Mouse (Mus musculus): Measurements from ENCODE around the gene Iqcf6.
"Not testable (repeated sequence)": the region's sequence is repeated elsewhere in the genome, so short reads cannot be mapped to it uniquely, and the experiment has no call there.

The Iqcf6 gene

GRCm38 (mm10) chr9:106626282-106626681, at the start of gene Iqcf6:
Gene Iqcf6 (plus strand): TSS chr9:106626582.
- DNase-seq, result no peak

GRCm38 (mm10) chr9:106580016-106580415, 46.4 kb upstream of the Iqcf6 start:
- no peak for DNase-seq

DNA sequence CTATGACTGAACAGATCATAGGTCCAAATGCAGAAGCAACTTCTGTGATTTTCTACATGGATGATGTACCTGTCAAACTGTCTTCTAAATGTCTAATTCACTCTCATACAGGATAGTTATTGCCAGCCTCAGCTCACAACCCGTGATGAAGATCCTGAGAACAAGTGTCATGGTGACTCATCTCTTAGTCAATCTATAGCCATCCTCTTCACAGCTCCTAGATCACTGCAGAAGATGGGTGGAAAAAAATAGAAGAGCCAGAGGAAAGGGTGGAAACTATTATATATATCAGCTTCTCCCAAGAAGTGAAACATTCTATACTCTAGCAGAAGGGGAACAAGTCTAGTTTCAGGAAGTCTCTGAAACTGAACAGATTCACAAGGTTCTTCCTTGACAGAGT, 43.8 kb upstream of the Iqcf6 start:
- DNase-seq, result no peak

DNA sequence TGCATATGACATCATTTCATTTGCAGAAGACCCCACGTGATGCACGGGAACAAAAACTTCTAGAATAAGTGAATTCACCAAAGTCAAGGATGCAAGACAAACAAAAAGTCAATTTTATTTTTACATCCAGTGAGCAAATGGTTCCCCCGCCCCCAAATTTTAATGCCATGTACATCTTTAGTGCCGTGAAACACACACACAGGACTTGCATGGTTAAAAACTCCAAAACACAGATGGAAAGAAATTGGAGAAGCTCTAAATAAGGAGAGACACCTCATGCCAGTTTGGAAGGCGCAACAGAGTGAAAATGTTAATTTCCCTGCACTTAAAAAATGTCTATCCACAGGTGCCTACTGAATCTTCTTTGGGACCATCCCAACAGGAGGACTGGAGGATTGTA, 34.2 kb upstream of the Iqcf6 start:
- DNase-seq, result no peak

GRCm38 (mm10) chr9:106595402-106595801, 31.0 kb upstream of the Iqcf6 start:
- not testable (repeated sequence) for DNase-seq

GRCm38 (mm10) chr9:106595836-106596235, 30.5 kb upstream of the Iqcf6 start:
- DNase-seq, result no peak

- DNase-seq, result no peak
Observed at GRCm38 (mm10) chr9:106598466-106598865, 27.9 kb upstream of the Iqcf6 start.

- peak; percentile 30 for DNase-seq
Observed at GRCm38 (mm10) chr9:106600546-106600945, 25.8 kb upstream of the Iqcf6 start.

DNA sequence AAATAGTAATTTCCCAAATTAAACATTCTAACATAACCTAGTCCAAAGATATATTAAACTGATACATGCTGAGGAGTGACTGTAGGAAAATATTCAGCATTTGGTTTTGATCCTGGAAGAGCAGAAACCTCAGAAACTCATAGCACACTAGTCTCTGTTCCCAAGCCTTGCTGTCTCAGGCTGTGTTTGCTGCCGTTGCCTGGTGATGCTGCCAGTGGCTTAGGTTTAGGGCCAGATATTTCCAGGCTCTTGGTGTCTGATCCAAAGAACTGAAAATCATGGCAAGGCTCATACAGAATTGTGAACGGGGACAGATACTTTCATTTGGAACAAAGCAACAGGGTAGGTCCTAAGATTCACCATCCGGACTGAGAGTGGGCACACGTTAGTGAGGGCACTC, 15.7 kb upstream of the Iqcf6 start:
- DNase-seq, result no peak

GRCm38 (mm10) chr9:106613951-106614350, 12.4 kb upstream of the Iqcf6 start:
- no peak for DNase-seq

DNA sequence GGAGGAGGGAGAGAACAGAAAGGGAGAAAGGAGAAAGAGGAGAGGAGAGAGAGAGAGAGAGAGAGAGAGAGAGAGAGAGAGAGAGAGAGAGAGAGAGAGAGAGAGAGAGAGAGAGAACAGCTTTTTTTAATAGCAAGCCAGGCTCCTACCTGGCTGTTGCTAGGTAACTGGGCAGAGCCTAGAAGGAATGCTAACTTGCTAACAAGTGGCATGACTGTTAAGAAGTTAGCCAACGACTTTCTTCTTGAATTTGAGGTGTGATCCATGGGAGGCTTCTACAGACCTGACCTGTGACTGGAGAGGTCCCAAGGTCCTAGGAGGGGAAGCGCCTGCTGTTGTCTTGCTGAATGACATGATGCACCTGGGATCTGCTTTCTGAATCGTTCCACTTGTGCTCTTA, 11.8 kb upstream of the Iqcf6 start:
- DNase-seq, result no peak

- no peak for DNase-seq
Observed at GRCm38 (mm10) chr9:106616306-106616705, 10.1 kb upstream of the Iqcf6 start.

DNA sequence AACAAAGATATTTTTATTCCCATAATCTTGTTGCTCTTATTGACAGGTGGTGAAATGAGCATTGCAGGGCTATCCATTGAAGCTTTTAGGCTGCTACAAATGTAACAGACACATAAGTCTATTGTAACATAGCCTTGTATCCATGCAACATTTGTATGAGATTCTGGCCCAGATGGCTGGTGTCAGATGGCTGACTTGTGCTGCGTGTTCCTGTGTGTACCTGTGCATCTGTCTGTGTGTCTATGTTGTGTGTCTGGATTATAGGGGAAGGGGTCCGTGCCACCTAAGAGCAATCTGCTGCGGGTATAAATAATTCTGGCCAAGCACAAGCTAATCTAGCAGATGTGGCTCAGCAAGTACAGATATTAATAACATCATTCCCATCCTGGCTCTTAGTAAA, 8.9 kb upstream of the Iqcf6 start:
- DNase-seq, result no peak

- DNase-seq, result not testable (repeated sequence)
Observed at GRCm38 (mm10) chr9:106627796-106628195, 1.4 kb downstream of the Iqcf6 start.

GRCm38 (mm10) chr9:106632185-106632584, 5.8 kb downstream of the Iqcf6 start:
- DNase-seq, result no peak

DNA sequence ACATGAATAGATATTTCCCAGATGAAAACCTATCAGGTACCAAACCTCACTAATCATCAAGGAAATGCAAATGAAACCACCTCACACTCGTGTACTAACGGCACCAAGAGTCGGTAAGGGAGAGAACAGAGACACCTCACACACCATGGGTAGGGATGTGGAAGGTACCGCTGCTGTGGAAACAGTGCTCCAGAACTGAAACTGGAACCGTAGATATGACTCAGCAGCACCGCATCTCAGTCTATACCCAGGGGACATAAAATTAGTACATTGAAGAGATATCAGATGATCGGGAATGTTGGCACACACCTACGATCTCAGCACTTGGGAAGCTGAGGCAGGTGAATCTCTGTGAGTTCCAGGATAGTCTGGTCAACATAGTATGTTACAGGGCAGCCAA, 11.8 kb downstream of the Iqcf6 start:
- DNase-seq, result no peak

GRCm38 (mm10) chr9:106641346-106641745, 15.0 kb downstream of the Iqcf6 start:
- no peak for DNase-seq

DNA sequence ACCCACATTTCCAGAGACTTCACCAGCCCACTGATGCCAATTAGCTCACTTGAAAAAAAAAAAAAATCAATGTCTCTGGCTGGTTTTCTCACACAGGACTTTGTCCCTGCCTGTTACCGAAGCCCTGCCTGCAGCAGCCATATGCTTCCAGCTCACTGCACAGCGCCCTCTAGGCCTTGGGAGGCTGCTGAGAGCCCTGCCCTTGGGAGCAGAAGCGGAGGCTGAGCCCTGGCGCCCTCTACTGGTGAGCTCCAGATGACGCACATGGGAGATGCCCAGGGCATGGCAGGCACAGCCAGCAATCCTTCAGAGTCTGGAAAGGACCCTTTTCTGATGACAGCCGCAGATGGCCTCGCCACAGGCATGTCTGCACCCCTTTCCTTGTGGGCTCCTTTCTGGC, 16.7 kb downstream of the Iqcf6 start:
- DNase-seq, result peak; percentile 81

GRCm38 (mm10) chr9:106643787-106644186, 17.4 kb downstream of the Iqcf6 start:
- DNase-seq, result no peak

DNA sequence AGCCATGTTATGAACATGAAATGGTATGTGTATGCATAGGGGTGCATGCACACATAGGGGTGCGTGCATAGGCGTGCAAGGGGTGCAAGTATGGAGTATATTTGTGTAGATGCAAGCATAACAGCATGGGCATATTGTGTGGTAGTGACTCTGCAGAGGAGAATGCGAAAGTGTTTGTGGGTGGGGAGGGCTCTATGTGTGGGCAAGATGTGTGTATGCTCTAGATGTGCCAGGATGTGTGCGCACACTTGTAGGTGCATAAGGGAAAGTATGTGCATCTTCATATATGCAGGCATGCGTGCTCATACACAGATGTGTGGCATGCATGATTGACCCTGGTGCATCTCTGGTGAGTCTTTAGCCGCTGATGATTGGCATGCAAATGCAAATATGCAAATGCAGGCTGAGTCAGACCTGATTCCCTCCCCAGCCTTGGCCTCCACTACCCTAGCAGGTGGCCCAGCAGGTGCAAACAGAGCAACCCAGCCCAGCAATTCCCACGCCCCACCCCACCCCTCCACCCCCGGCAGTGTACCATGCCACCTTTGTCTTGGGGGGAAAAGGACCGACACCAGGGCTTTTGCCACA, 19.4 kb downstream of the Iqcf6 start:
- no peak for DNase-seq

GRCm38 (mm10) chr9:106647226-106647625, 20.8 kb downstream of the Iqcf6 start:
- no peak for DNase-seq

GRCm38 (mm10) chr9:106652720-106653119, 26.3 kb downstream of the Iqcf6 start:
- DNase-seq, result no peak

DNA sequence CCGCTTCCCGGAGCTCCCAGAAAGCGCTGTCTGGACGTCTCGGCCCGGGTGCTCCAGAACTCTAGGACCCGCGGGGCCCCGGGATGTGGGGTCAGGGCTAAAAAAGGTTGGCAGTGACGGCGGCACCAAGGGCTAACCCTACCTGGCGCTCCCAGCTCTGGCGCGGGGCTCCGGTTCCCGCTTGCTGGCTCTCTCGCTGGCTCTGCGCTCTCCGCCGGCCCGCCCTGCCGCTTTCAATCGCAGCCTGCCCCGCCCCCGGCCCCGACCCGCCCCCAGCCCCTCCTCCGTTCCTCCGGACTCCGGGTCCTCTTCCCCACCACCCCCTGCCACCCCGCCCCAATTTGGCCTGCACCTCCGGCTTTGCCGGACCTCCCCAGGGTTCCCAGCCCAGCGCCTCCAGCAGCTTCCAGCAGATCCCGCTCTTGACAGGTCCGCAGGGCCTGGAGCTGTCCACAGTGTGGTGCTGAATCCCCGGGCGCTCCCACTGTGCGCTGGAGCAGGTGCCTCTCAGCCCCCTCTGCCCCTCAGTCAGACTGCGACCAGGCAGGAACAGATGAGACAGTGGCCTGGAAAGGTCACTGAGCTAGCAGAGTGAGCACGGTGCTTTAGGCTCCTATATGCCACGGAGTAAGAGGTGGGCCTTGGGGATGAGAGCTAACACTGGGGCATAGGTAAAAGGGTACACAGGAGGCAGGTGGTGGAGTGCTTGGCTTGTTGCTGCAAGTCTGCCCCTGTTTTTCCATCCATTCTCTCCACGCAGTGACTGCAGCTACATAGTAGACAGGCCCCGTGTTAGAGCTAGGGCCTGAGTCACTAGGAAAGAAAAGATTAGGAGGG, 29.7 kb downstream of the Iqcf6 start, which contains the start of gene Grm2:
TSS of gene Grm2 (minus strand) at position 199 of the 837 bp plus-strand sequence.
- DNase-seq, result peak; percentile 48

GRCm38 (mm10) chr9:106656820-106657219, 30.4 kb downstream of the Iqcf6 start:
- DNase-seq, result no peak

DNA sequence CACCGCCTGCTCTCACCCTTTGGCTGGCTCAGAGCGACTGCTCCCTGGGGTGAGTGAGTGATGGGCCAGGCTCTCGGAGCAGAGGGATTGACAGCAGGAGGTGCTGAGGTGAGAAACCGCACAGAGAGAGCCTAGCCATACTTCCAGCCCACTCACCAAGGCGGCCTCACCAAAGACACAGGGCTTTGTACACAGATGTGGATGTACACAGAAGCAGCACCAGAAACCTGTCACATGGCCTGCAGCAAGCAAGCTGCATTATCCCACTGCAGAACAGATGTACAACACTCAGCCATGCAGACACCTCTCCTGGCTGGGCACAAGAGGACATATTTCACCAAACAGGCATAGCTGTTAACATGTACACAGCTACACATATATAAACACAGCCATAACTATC, 31.2 kb downstream of the Iqcf6 start:
- DNase-seq, result no peak
